Mouse (Mus musculus): ENCODE results near the gene Trpc1. TPM values are rescaled to one million over a fixed set of nuclear protein-coding genes. Genes with fewer than 3 reads are reported as not detected.

The Trpc1 gene
- polyA plus RNA-seq, 1 experiment from 2014 or later: 1.2 TPM

DNA sequence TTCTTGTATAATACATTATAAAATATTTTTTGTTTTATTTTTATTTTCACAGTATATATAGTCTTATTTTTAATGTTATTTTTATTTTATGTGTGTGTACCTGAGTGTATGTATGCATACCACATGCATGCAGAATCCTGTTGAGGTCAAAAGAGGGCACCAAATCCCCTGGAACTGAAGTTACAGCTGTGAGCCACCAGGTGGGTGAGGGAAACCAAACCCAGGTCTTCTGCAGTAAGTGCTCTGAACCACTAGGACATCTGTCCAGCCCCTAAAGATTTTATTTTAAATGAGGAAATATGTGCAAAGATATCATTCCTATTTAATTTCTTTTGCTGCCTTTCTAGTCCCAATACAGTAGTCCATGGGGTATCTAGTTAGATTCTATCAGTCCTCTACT, 41.2 kb downstream of the Trpc1 start:
- Histone ChIP-seq H3K27me3 (ENCODE audit: control insufficient read depth, insufficient read depth, low read length) (no peaks in the 10 kb centered on the region), H3K4me3 (ENCODE audit: low read depth, low read length) (no peak overlapping the region), H3K36me3 (ENCODE audit: control insufficient read depth, insufficient read depth, low read length) (no peaks in the 10 kb centered on the region), H3K4me1 (replicated peaks; ENCODE audit: control insufficient read depth, insufficient read depth) (no peaks in the 10 kb centered on the region), H3K9me3 (ENCODE audit: control insufficient read depth, low read length) (no peaks in the 10 kb centered on the region), H3K27ac (replicated peaks) (no peak overlapping the region), H3K4me2 (replicated peaks; ENCODE audit: low read depth) (no peak overlapping the region), H3K9ac (ENCODE audit: low read length) (no peak overlapping the region)
- DNase-seq (ENCODE audit: low spot score) (no peak), ATAC-seq (ENCODE audit: low FRiP score, low TSS enrichment) (no peak)
- TF ChIP-seq EP300 (optimal IDR thresholded peaks at IDR 0.05) (no peak), CTCF (IDR thresholded peaks at IDR 0.05; ENCODE audit: low read depth) (peak; percentile 33)

DNA sequence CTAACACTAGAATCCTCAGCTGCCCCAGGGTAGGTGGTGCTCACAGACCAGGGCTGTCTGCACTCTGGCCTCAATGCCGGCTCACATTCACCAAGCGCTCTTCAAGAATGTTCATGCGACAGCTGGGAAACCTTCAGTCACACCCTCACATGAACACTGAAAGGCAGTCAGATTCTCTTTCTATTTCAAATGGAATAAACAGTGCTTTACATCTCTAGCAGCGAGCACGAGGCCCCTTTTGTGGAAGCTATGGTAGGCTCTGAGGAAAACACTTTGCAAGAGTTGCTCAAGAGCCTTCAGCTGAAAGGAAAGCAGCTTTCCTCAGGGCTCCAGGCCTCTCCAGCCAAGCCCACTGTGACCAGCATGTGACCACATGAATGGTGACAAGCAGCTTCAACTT, 44.8 kb downstream of the Trpc1 start:
- no peaks in the 10 kb centered on the region for H3K36me3 ChIP-seq (ENCODE audit: control insufficient read depth, insufficient read depth, low read length)
- H3K4me1 ChIP-seq (replicated peaks; ENCODE audit: control insufficient read depth, insufficient read depth): no peaks in the 10 kb centered on the region
- TF ChIP-seq EP300 (optimal IDR thresholded peaks at IDR 0.05) (no peak), CTCF (IDR thresholded peaks at IDR 0.05; ENCODE audit: low read depth) (no peak)
- H3K27me3 ChIP-seq (ENCODE audit: control insufficient read depth, insufficient read depth, low read length): no peaks in the 10 kb centered on the region
- no peak overlapping the region for H3K9ac ChIP-seq (ENCODE audit: low read length)
- DNase-seq (ENCODE audit: low spot score) (no peak), ATAC-seq (ENCODE audit: low FRiP score, low TSS enrichment) (no peak)
- no peaks in the 10 kb centered on the region for H3K9me3 ChIP-seq (ENCODE audit: control insufficient read depth, low read length)
- 77% methylated on average over 5 of the region's 5 CpGs for WGBS
- no peak overlapping the region for H3K4me2 ChIP-seq (replicated peaks; ENCODE audit: low read depth)
- H3K27ac ChIP-seq (replicated peaks): no peak overlapping the region
- no peak overlapping the region for H3K4me3 ChIP-seq (ENCODE audit: low read depth, low read length)

DNA sequence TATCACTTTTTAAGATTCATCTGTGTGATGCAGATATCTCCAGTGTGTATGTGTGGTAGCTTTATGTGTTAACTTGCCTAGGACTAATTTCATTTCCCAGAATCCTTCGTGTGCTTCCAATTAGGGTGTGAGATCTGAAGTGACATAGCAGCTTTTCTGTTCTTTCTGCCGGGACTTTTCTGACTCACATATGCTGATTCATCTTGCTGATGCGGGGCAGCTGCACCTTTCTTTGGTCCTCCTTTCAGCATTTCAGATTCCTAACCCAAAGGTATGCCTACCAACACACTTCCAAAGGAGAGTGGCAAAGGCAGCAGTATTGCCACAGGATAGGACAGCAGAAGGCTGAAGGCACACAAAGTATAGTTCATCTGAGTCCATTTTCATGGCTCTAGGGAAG, 46.1 kb downstream of the Trpc1 start:
- WGBS: 69% methylated on average over 3 of the region's 3 CpGs

DNA sequence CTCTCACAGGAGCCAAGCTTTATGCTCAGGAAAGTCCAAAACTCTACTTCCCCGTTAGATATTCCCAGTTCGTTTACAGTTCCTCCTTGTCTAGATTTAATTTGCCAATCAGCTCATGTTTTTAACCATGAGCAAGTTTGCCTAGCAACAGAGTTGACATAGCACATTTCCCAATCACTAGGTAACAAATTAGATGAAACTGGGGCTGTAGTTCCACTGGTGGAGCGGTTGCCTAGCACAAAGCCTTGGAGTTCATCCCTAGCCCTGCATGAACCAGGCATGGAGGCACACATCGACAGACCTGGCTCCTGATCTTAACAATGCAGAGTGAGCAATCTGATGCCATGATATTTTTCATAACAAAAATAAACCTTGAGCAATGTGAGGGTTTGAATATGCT, 50.9 kb downstream of the Trpc1 start:
- ATAC-seq (ENCODE audit: low FRiP score, low TSS enrichment) (no peak), DNase-seq (ENCODE audit: low spot score) (no peak)
- WGBS: 57% methylated on average over 4 of the region's 4 CpGs
- no peak overlapping the region for H3K4me3 ChIP-seq (ENCODE audit: low read depth, low read length)
- H3K9ac ChIP-seq (ENCODE audit: low read length): no peak overlapping the region
- no peaks in the 10 kb centered on the region for H3K36me3 ChIP-seq (ENCODE audit: control insufficient read depth, insufficient read depth, low read length)
- no peaks in the 10 kb centered on the region for H3K27me3 ChIP-seq (ENCODE audit: control insufficient read depth, insufficient read depth, low read length)
- no peak overlapping the region for H3K4me2 ChIP-seq (replicated peaks; ENCODE audit: low read depth)
- H3K27ac ChIP-seq (replicated peaks): no peak overlapping the region
- TF ChIP-seq EP300 (optimal IDR thresholded peaks at IDR 0.05) (no peak), CTCF (IDR thresholded peaks at IDR 0.05; ENCODE audit: low read depth) (no peak)
- no peaks in the 10 kb centered on the region for H3K9me3 ChIP-seq (ENCODE audit: control insufficient read depth, low read length)
- H3K4me1 ChIP-seq (replicated peaks; ENCODE audit: control insufficient read depth, insufficient read depth): no peaks in the 10 kb centered on the region

More for the DNA sequence above, 46.1 kb downstream of the Trpc1 start:
- Histone ChIP-seq H3K9me3 (ENCODE audit: control insufficient read depth, low read length) (no peaks in the 10 kb centered on the region), H3K36me3 (ENCODE audit: control insufficient read depth, insufficient read depth, low read length) (no peaks in the 10 kb centered on the region), H3K27me3 (ENCODE audit: control insufficient read depth, insufficient read depth, low read length) (no peaks in the 10 kb centered on the region), H3K4me3 (ENCODE audit: low read depth, low read length) (no peak overlapping the region), H3K4me1 (replicated peaks; ENCODE audit: control insufficient read depth, insufficient read depth) (no peaks in the 10 kb centered on the region), H3K27ac (replicated peaks) (no peak overlapping the region), H3K4me2 (replicated peaks; ENCODE audit: low read depth) (no peak overlapping the region), H3K9ac (ENCODE audit: low read length) (no peak overlapping the region)
- TF ChIP-seq EP300 (optimal IDR thresholded peaks at IDR 0.05) (no peak), CTCF (IDR thresholded peaks at IDR 0.05; ENCODE audit: low read depth) (no peak)
- ATAC-seq (ENCODE audit: low FRiP score, low TSS enrichment): no peak
- no peak for DNase-seq (ENCODE audit: low spot score)

DNA sequence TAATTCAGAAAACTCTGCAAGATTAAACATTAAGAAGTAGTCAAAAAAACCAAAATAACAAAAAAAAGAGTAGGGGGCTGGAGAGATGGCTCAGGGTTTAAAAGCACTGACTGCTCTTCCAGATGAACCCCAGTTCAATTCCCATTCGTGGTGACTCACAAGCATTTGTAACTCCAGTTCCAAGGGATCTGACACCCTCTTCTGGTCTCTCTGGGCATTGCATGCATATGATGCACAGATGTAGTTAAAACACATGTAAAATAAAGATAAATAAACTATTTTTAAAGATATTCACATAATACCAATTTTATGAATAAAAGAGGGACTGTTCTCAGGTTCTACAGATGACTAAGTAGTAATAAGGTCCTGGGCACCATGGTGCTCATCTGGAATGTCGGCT, 52.4 kb downstream of the Trpc1 start:
- Histone ChIP-seq H3K9ac (ENCODE audit: low read length) (no peak overlapping the region), H3K4me2 (replicated peaks; ENCODE audit: low read depth) (no peak overlapping the region), H3K27ac (replicated peaks) (no peak overlapping the region), H3K27me3 (ENCODE audit: control insufficient read depth, insufficient read depth, low read length) (no peaks in the 10 kb centered on the region), H3K36me3 (ENCODE audit: control insufficient read depth, insufficient read depth, low read length) (no peaks in the 10 kb centered on the region), H3K4me3 (ENCODE audit: low read depth, low read length) (no peak overlapping the region), H3K4me1 (replicated peaks; ENCODE audit: control insufficient read depth, insufficient read depth) (no peaks in the 10 kb centered on the region), H3K9me3 (ENCODE audit: control insufficient read depth, low read length) (no peaks in the 10 kb centered on the region)
- DNase-seq (ENCODE audit: low spot score) (peak; percentile 27), ATAC-seq (ENCODE audit: low FRiP score, low TSS enrichment) (no peak)
- TF ChIP-seq CTCF (IDR thresholded peaks at IDR 0.05; ENCODE audit: low read depth): peak; percentile 79
- no peak for TF ChIP-seq EP300 (optimal IDR thresholded peaks at IDR 0.05)
- 59% methylated on average over 2 of the region's 2 CpGs for WGBS

DNA sequence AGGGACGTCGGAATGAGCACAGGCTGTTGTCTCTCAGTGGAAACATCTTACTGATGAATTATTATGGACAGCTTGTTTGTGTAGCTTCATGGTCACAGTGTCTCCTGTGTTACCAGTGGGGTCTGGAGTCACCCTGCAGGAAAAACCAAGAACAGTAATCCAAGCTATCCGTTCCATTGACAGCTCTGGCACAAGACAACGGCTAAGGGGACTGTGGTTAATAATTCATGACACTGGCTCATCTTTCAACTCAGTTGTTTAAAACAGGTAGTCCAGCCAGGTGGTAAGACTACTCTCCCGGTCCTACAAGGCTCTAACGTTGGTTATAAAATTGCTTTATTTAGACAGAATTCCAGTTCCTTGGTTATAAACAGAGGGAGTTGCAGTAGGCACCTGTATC, 53.6 kb downstream of the Trpc1 start:
- Histone ChIP-seq H3K9ac (ENCODE audit: low read length) (no peak overlapping the region), H3K9me3 (ENCODE audit: control insufficient read depth, low read length) (no peaks in the 10 kb centered on the region), H3K36me3 (ENCODE audit: control insufficient read depth, insufficient read depth, low read length) (no peaks in the 10 kb centered on the region), H3K4me2 (replicated peaks; ENCODE audit: low read depth) (no peak overlapping the region), H3K27me3 (ENCODE audit: control insufficient read depth, insufficient read depth, low read length) (no peaks in the 10 kb centered on the region), H3K4me3 (ENCODE audit: low read depth, low read length) (no peak overlapping the region), H3K4me1 (replicated peaks; ENCODE audit: control insufficient read depth, insufficient read depth) (no peaks in the 10 kb centered on the region), H3K27ac (replicated peaks) (no peak overlapping the region)
- no peak for DNase-seq (ENCODE audit: low spot score)
- WGBS: 33% methylated on average over 6 of the region's 6 CpGs
- TF ChIP-seq CTCF (IDR thresholded peaks at IDR 0.05; ENCODE audit: low read depth): no peak
- TF ChIP-seq EP300 (optimal IDR thresholded peaks at IDR 0.05): no peak
- ATAC-seq (ENCODE audit: low FRiP score, low TSS enrichment): no peak
